Mouse (Mus musculus) heart, embryonic 11.5 days (tissue): ENCODE results near the gene Tle2. TPM values are rescaled to one million over a fixed set of nuclear protein-coding genes. Genes with fewer than 3 reads are reported as not detected.

Source experiments
- ATAC-seq: fragments of 200-750 bp; cut with Nextera tagmentation; replicated peaks from 2 replicates; pipeline ENCODE4 v1.8.0; 2017; ENCODE audit warnings: moderate library complexity; ENCODE audit not compliant: insufficient number of reproducible peaks, low FRiP score, low TSS enrichment
- H3K27ac ChIP-seq: fragments of 300-500 bp; sonication (generic); 2 replicates; pipeline ENCODE4 v1.5.1; 2014; ENCODE audit warnings: mild to moderate bottlenecking, low read depth, low read length
- H3K27me3 ChIP-seq: fragments of 300-500 bp; sonication (generic); 2 replicates; pipeline ENCODE4 v1.6.1; 2014; ENCODE audit warnings: mild to moderate bottlenecking, low read length, mixed read lengths; ENCODE audit not compliant: control insufficient read depth, insufficient read depth
- H3K36me3 ChIP-seq: fragments of 300-500 bp; sonication (generic); 2 replicates; pipeline ENCODE4 v1.6.1; 2014; ENCODE audit warnings: mild to moderate bottlenecking, low read length, moderate library complexity, mixed read lengths; ENCODE audit not compliant: control insufficient read depth, insufficient read depth
- H3K4me1 ChIP-seq: fragments of 300-500 bp; sonication (generic); 2 replicates; pipeline ENCODE4 v1.6.1; 2014; ENCODE audit warnings: low read length; ENCODE audit not compliant: control insufficient read depth, insufficient read depth
- H3K4me2 ChIP-seq: fragments of 300-500 bp; sonication (generic); 2 replicates; pipeline ENCODE4 v1.6.1; 2014; ENCODE audit warnings: mild to moderate bottlenecking, moderate library complexity
- H3K4me3 ChIP-seq: fragments of 300-500 bp; sonication (generic); 2 replicates; pipeline ENCODE4 v1.5.1; 2014; ENCODE audit warnings: low read depth, low read length
- H3K9ac ChIP-seq: fragments of 300-500 bp; sonication (generic); 2 replicates; pipeline ENCODE4 v1.6.1; 2014; ENCODE audit warnings: mild to moderate bottlenecking, low read depth, low read length, moderate library complexity
- H3K9me3 ChIP-seq: fragments of 300-500 bp; sonication (generic); replicated peaks from 2 replicates; pipeline ENCODE4 v1.6.1; 2016; ENCODE audit warnings: low read length; ENCODE audit not compliant: control insufficient read depth
- WGBS: fragments of 180-500 bp; shearing (Covaris S2); extraction: QIAGEN DNeasy Blood & Tissue Kit; methylation state at CpG from one replicate; pipeline ENCODE4 v1.1.7; 2014; ENCODE audit not compliant: insufficient replicate concordance; 5-methylcytosine and 5-hydroxymethylcytosine counted together
- polyA plus RNA-seq: library from polyadenylated mRNA; unstranded; fragments of >200 nt; fragmentation: Nextera tagmentation; extraction: Ambion mirVana; gene quantifications from 2 replicates; pipeline ENCODE4 v1.2.1, GENCODE M21; 2014

Tle2 gene
- polyA plus RNA-seq, 1 experiment from 2014 or later, result 17.8 TPM

DNA sequence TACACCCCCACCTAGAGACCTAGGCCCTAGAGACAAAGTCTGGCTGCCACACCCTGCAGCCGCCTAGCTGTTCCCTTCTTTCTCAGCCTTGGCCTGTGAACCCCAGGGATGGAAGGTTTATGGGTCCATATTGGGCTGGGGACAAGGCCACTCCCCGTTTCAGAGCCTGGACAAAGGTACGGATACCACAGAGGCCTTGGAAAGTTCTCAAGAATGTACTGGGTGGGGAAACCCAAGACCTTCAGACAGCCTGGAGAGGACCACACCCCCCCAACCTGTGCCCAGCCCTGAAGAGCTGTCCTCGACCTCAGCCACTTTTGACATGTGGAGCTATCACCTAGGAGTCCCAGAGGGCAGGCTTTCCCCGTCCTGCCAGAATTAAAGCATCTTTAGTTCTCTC, 25.4 kb upstream of the Tle2 start:
- H3K4me1 ChIP-seq, result peaks cover 10% of the 10 kb centered on the region
- H3K27me3 ChIP-seq, result no peaks in the 10 kb centered on the region
- H3K27ac ChIP-seq, result no peak overlapping the region
- ATAC-seq, result no peak
- H3K4me2 ChIP-seq, result no peak overlapping the region
- no peaks in the 10 kb centered on the region for H3K36me3 ChIP-seq
- H3K4me3 ChIP-seq, result no peak overlapping the region
- 63% methylated on average over 5 of the region's 5 CpGs for WGBS
- H3K9me3 ChIP-seq, result 0 out of 2 replicates have a peak, but pooled peaks cover 3% of the 10 kb centered on the region
- H3K9ac ChIP-seq, result no peak overlapping the region

DNA sequence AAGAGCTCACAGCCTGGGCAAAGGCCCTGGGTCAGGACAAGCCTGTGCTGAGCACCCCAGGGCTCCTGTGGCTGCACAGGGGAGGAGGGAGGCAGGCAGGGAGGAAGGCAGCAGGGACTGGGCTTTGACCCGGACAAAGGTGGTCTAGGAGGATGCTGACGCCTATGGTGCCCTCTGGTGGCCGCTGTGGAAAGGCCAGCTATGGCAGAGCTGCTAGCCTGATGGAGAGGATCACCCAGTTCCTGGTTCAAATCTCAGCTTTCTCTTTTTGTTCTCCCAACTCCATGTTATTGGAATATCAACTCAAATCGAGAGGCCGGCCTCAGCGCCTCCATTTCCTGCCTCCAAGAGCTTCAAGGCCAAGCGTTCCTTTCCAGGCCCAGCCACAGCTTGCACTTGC, 24.1 kb upstream of the Tle2 start:
- Histone ChIP-seq H3K4me3 (no peak overlapping the region), H3K27ac (no peak overlapping the region), H3K9me3 (0 out of 2 replicates have a peak, but pooled peaks cover 3% of the 10 kb centered on the region), H3K4me1 (peaks cover 7% of the 10 kb centered on the region; the same call in 1 of the 2 replicates), H3K36me3 (no peaks in the 10 kb centered on the region), H3K9ac (no peak overlapping the region), H3K27me3 (no peaks in the 10 kb centered on the region), H3K4me2 (no peak overlapping the region)
- 9% methylated on average over 7 of the region's 7 CpGs for WGBS
- ATAC-seq, result no peak

DNA sequence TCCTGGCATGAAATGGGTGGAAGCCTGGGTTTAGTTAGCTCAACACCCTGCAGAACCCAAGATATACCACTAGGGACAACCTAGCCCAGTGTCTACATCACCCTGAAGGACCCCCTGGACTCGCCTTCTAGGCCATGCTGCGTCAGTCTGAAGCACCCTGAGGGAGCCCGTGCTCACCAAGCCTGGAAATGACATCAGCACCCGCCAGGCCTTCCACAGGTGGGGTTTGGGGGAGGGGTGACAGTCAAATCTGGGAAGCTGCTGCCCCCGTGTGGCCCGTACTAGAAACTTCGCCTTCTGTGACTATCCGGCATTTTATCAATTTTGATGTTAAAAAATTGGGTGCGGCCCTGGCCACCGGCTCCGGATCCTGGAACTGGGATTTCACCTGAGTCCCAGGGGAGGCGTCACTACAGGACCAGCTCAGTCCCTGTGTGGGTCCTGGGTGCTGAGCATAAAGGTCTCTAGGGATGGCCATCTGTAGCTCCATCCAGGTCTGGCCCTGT, 22.7 kb upstream of the Tle2 start:
- Histone ChIP-seq H3K9ac (no peak overlapping the region), H3K27ac (no peak overlapping the region)

DNA sequence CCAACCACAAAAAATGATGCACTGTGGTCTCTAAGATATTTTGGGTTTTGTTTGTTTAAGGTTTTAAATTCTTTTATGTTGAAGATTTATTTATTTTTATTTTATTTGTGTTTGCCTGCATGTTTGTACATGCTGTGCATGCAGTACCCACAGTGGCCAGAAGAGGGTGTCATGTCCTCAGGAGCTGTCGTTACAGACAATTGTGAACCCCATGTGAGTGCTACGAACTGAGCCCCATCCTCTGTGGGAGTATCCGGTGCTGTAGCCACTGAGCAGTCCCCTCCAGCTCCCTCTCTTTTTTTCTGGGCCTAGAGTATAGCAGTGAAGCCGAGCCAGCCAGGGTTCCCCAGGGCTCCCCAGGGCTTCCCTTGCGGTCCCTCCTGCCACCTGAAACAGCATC, 21.1 kb upstream of the Tle2 start:
- Histone ChIP-seq H3K9me3 (0 out of 2 replicates have a peak, but pooled peaks cover 3% of the 10 kb centered on the region), H3K4me2 (no peak overlapping the region), H3K4me1 (no peaks in the 10 kb centered on the region; the same call in 1 of the 2 replicates), H3K27ac (no peak overlapping the region), H3K4me3 (no peak overlapping the region), H3K36me3 (no peaks in the 10 kb centered on the region), H3K27me3 (no peaks in the 10 kb centered on the region), H3K9ac (no peak overlapping the region)
- no peak for ATAC-seq
- 79% methylated on average over 5 of the region's 5 CpGs for WGBS

More for the DNA sequence above, 22.7 kb upstream of the Tle2 start:
- WGBS, result 7% methylated on average over 12 of the region's 12 CpGs
- no peak overlapping the region for H3K4me3 ChIP-seq
- no peak overlapping the region; the same call in 1 of the 2 replicates for H3K4me2 ChIP-seq
- ATAC-seq, result peak; percentile 77
- H3K36me3 ChIP-seq, result no peaks in the 10 kb centered on the region
- H3K27me3 ChIP-seq, result no peaks in the 10 kb centered on the region
- no peaks in the 10 kb centered on the region; the same call in 1 of the 2 replicates for H3K4me1 ChIP-seq
- H3K9me3 ChIP-seq, result 0 out of 2 replicates have a peak, but pooled peaks cover 3% of the 10 kb centered on the region

DNA sequence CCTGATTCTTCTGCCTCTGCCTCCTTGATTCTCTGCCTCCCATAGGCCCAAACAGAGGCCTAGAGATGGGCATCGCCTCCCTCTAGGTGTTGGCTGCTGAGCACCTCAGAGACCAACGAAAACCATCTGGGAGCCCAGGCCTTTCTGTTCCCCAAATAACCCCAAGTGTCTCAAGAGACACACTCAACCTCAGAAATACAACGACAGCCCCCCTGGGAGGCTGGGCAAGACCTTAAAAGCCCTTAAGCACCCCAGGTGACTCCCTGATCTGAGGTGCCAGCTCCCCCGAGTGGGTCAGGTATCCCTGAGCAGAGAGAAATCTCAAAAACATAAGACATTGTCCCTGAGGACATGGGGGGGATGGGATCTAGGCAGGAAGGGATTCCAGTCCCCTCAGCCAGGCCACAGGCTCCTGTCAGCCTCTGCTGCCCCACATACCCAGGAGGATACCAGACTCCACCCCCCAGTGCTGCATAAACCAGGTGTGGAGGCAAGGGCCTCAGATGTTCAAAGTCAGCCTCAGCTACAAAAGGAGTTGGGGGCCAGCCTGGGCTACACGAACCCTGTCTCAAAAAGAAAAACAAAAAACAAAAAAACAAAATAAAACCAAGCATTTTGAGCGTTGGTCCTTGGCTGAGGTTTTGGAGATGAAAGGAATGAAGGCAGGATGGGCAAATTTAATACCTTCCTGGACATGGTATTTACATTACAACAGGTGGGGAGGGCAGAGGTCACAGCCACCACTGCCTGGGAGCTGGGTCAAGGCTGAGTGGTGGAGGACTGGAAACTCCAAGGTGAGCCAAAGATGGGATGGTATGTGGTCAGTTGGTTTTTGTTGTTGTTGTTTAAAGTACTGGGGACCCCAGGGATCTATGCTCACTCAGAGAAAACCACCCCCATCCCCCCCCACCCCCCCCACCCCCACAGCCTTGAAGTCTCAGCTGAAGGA, 20.3 kb upstream of the Tle2 start:
- WGBS, result 76% methylated on average over 6 of the region's 6 CpGs
- H3K9me3 ChIP-seq, result 0 out of 2 replicates have a peak, but pooled peaks cover 3% of the 10 kb centered on the region
- no peak overlapping the region for H3K4me3 ChIP-seq
- no peaks in the 10 kb centered on the region; the same call in 1 of the 2 replicates for H3K4me1 ChIP-seq
- no peak overlapping the region for H3K27ac ChIP-seq
- H3K36me3 ChIP-seq, result no peaks in the 10 kb centered on the region
- ATAC-seq, result no peak
- H3K4me2 ChIP-seq, result no peak overlapping the region
- no peak overlapping the region for H3K9ac ChIP-seq
- no peaks in the 10 kb centered on the region for H3K27me3 ChIP-seq

DNA sequence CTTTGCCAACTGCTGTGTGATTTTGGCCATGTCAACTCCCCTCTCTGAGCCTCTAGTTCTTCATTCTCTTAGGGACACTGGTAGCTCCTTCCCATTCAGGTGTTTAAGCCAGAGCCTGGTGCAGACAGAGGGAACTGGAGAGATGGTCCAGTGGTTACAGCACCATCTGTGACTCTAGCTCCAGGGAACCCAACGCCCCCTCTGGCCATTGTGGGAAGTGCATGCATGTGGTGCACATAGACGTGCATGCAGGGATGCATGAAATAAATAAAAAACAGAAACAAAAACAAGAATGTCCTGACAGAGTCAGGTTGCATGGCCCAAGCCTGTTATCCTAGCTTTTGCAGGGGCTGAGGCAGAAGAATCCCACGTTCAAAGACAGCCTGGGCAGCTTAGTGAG, 18.1 kb upstream of the Tle2 start:
- H3K4me1 ChIP-seq, result peaks cover 7% of the 10 kb centered on the region

DNA sequence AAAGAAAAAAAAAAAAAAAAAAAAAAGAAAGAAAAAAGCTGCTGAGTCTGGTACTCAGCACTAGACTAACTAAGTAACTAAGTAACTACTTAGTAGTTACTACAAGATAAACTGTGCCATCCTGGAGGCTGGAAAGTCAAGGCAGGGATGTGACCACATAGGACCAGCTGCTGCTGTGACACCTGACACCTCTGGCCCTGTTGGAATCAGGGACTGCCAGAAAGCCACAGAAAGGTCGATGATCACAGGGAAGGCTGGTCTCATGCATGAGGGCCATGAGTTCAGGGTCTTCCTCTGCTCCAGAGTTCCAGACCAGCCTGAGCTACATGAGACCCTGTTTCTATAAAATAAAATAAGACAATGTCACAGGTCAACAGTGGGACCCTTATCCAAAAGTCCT, 16.9 kb upstream of the Tle2 start:
- no peaks in the 10 kb centered on the region for H3K36me3 ChIP-seq
- peaks cover 17% of the 10 kb centered on the region for H3K4me1 ChIP-seq
- 0 out of 2 replicates have a peak, but pooled peaks cover 3% of the 10 kb centered on the region for H3K9me3 ChIP-seq
- ATAC-seq, result no peak
- H3K4me2 ChIP-seq, result no peak overlapping the region
- H3K27me3 ChIP-seq, result no peaks in the 10 kb centered on the region
- WGBS, result 29% methylated on average over 1 of the region's 1 CpGs
- no peak overlapping the region for H3K27ac ChIP-seq
- H3K4me3 ChIP-seq, result no peak overlapping the region
- no peak overlapping the region for H3K9ac ChIP-seq

More for the DNA sequence above, 18.1 kb upstream of the Tle2 start:
- Histone ChIP-seq H3K36me3 (no peaks in the 10 kb centered on the region), H3K27ac (no peak overlapping the region), H3K4me3 (no peak overlapping the region), H3K9ac (no peak overlapping the region), H3K9me3 (0 out of 2 replicates have a peak, but pooled peaks cover 3% of the 10 kb centered on the region), H3K4me2 (no peak overlapping the region), H3K27me3 (no peaks in the 10 kb centered on the region)
- no peak for ATAC-seq
- WGBS, result 72% methylated on average over 3 of the region's 3 CpGs

DNA sequence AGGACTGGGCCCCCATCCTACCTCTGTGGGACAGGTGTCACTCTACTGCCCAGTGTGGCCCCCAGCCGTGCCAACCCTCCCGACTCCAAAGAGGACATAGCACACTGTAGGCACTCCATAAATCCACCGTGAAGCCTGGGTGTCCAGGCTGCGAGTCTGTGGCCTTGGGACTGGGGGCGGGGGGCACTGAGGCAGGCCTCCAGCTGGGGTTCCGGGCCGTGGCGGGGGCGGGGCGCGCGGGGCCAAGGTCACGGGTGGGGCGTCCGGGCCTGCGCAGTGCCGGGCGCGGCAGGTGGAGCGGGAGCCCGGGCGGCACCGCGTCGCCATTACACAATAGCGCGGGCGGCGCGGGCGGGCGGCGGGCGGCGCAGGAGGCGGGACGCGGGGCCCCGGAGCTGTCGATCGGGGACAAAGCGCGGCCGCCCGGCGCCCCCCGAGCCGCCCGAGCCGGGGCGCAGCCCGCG, 15.2 kb upstream of the Tle2 start, which contains the start of gene Aes:
Aes (plus strand) TSS at position 326 of the 464 bp plus-strand sequence.
- no peaks in the 10 kb centered on the region for H3K27me3 ChIP-seq
- H3K27ac ChIP-seq, result peak within 1 kb of the TSS; percentile 92
- H3K4me2 ChIP-seq, result peak within 1 kb of the TSS; percentile 96
- H3K4me1 ChIP-seq, result peaks cover 33% of the 10 kb centered on the region
- WGBS, result 1% methylated on average over 43 of the region's 53 CpGs
- H3K4me3 ChIP-seq, result peak within 1 kb of the TSS; percentile 98
- no peaks in the 10 kb centered on the region for H3K9me3 ChIP-seq
- H3K36me3 ChIP-seq, result 0 out of 2 replicates have a peak, but pooled peaks cover 2% of the 10 kb centered on the region
- ATAC-seq, result peak; percentile 53
- H3K9ac ChIP-seq, result peak within 1 kb of the TSS; percentile 100
